Mouse (Mus musculus): ENCODE data around the gene Slc22a8.

Gene Slc22a8

DNA sequence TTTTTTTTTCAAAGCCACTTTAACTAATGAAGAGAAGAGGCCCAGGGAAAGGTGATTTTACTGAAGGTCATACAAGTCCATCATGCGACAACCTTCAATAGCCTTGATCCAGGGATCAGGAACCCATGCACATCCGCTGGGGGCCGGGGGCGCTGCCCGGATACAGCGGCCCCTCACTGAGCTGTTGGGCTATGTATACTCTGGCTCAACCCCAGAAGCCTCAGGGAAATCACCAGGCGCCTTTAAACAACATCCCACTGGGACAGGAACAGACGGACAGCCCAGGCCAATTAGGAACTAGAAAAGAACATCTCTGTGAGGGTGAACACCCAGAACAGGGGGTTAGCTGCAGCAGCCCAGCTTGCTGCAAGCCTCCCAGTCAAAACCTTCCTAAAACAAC, at the start of gene Slc22a8:
Slc22a8 (plus strand) TSS at position 301 of the 400 bp plus-strand sequence.
- in situ Hi-C loops (cut with MboI, MseI) = loop anchor here (25.0 kb wide), 1 partner anchor 246 kb away; the partner anchor contains the start of genes AC129217.1, Bscl2 and Gng3

DNA sequence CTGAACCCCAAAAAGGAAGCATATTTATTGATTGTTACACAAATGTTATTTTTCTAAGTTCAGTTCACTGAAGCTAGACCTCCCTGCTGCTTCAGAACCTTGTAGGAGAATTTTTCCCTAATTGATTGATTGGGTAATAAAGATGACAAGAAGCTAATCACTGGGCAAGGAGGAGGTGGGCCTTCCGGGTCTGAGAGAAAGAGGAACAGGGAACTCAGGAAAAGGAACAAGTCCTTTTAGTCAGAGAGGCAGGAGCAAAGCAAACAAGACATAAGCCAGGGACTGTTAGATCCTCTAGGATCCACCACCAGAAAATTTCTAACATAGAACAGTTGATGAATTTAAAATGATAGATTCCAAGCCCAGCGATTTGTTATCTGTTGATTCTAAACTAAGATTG, 32.2 kb upstream of the Slc22a8 start:
- in situ Hi-C loops (cut with MboI, MseI) = no loop called here

DNA sequence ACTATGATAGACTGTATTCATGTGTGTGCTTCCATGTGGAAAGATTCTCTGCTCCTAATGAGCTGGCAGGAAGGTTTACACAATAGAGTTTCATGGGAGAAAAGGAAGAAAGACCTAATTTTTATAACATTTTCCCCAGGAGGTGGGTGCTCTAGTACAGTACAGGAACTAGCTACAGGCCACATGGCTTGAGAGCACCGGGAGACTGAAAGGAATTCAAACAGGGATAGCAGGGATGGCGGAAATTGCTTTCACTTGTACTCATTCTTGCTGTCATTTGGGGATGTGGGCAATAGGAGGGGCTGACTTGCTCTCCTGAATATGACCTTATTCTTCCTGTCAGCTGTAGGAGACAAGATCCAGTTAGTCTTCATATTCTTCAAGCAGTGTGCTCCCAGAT, 27.0 kb upstream of the Slc22a8 start:
- in situ Hi-C loops (cut with MboI, MseI) = no loop called here

DNA sequence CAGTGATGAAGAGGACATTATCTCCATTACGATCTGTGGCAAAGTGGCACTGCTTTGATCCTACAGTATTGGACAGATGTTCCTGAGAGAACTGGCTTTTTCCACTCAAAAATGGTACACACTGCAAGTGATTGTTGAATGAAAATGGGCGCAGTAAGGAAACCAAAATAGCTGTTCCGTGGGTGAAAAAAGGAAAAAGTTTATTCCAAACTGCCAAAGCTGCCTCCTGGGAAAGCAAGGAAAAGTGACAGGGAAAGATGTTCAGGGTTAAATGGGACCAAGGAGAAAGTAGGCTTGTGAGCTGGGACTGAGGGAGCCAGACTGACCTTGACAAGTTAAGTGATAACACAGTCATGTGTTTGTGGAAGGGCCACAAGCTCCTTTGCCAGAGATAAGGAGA, 26.6 kb upstream of the Slc22a8 start:
- in situ Hi-C loops (cut with MboI, MseI) = no loop called here

DNA sequence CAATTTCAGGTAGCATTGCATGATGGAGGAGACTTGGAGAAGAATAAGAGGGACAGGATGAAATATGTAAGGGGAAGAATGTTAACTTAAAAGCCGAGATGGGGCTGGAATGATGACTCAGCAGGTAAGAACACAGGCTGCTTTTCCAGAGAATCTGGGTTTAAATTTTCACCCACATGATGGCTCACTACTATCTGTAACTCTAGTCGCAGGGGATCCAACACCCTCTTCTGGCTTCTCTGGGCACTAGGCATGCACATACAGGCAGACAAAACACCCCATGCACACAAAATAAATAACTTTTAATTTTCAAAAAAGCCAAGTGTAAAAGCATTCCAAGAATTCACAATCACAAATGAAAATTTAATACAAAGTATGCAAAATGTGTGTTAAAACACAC, 25.8 kb upstream of the Slc22a8 start:
- in situ Hi-C loops (cut with MboI, MseI) = no loop called here

DNA sequence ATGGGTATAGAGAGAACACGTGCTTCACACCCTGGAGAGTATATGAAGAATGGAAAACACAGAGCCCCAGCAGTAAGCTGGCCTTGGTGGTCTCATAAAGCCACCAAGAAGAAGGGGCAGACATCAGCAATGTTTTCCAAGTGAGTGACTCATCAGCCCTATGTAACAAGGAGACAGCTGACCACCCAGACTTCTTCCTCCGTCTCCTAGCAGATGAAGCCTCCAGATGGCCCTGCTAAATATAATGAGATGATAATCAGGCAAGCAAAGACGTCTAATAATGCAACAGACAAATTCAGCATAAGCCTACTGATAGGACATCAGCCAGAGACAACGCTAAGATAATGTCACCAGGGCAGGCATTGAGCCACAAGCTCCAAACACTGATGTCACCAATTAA, 25.1 kb upstream of the Slc22a8 start:
- in situ Hi-C loops (cut with MboI, MseI) = no loop called here

DNA sequence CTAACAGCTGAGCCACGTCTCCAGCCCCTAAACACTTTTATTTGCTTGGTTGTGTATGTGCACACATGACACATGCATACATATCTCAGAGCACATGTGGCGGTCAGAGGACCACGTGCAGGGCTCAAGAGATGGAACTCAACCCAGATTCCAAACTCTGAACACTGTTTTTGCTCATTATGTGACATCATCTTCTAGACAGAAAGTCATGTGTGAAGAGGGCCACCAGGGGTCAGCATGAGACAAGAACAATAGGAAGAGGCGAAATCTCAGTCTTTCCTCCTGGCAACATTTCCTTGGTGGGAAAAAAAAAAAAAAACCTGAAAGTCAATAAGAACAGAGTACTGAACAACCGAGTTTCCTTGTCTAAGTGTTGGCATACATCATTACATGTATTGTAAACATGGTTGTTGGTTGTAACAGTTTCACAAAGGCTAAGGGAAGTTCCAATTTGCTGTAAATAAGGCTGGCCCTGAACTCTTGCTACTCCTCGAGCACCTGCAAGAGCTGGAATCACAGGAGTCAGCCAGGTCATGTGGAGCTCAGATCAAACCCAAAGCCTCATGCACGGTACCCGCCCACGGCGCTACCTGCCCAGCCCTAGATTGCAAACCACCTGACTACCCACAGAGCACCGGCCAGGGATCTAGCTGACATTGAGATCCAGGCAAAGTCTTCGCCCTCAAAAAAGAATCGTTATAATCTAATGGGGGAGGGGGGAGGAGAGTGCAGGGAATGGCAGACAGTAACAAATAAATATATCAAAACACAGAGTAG, 23.8 kb upstream of the Slc22a8 start:
- in situ Hi-C loops (cut with MboI, MseI) = no loop called here

DNA sequence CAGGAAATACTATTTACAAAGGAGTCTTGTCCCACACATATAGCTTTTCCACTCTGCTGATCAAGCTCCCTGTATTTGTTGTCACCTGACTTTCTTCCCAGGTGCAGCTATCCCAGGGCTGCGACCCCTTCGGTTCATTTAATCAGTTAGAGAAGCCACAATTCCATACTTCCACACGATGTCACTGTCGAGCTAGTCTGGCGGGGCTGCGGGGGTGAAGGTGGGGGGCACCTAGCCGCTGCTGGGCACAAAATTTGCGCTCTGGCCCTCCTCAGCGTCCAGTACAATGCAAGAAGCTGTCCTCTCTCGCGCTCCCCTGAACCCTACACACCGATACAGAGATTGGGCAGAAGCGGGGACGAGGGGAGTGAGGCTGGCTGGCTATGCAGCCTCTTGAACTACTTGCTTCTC, 21.6 kb upstream of the Slc22a8 start:
- in situ Hi-C loops (cut with MboI, MseI) = no loop called here

DNA sequence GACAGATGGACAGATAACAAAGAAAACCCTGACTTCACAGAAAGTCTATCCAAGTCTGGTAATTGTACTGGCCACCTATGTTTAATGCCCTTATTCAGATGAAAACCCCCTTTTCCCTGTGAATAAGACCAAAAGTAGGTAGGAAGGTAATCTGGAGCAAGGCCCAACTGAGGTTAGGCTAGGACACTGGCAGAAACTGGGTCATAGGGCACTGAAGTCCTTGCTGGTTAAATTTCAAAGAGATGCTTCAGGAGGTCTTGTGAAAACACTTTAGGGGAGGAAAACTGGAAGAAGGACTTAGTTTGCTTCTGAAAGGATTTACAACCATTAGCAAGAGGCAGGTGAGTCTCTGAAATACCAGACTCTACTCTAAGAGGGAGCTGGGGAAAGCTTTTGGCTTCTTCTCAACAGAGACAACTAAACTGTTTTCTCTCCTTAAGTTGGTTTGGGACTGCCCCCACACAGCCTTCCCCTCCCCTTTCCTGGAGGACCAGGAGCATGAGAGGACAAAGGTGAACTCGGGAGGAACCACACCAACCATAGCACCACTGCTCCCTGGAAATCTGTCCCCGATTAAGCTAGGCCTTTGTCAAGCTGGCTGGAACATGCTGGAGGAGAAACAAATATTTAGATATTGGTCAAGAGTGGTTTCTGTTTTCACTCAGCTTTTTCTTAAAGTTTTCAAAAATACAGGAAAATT, 20.6 kb upstream of the Slc22a8 start:
- in situ Hi-C loops (cut with MboI, MseI) = no loop called here

DNA sequence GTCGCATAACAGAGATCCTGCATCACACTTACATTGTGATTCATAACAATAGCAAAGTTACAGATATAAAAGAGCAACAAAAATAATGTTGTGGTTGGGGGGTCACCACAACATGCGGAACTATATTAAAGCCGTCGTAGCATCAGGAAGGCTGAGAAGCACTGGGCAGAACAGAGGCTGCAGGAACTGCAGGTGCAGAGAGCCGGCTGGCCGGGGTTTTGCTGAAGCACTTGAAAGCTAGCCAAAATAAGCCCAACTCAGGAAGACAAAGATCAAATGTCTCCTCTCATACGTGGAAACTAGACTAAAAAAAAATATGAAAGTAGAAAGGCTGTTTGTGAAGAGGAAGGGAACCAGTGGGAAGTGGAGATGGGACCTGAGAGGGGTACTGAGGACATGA, 19.3 kb upstream of the Slc22a8 start:
- in situ Hi-C loops (cut with MboI, MseI) = no loop called here

DNA sequence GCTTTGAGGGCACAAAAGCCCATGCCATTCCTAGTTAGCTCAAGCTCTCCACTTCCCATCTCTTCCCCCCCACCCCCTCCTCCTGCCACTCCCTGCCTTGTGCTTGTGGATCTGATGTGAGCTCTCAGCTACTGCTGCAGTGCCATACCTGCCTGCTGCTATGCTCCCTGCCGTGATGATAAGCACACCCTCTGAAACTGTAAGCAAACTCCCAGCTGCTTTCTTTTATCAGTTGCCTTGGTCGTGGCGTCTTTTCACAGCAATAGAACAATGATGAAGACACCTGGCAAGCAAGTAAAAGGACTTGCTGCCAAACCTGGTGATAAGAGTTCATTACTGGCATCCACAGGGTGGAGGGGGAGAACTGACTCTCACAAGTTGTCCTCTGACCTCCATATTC, 18.6 kb upstream of the Slc22a8 start:
- in situ Hi-C loops (cut with MboI, MseI) = no loop called here

DNA sequence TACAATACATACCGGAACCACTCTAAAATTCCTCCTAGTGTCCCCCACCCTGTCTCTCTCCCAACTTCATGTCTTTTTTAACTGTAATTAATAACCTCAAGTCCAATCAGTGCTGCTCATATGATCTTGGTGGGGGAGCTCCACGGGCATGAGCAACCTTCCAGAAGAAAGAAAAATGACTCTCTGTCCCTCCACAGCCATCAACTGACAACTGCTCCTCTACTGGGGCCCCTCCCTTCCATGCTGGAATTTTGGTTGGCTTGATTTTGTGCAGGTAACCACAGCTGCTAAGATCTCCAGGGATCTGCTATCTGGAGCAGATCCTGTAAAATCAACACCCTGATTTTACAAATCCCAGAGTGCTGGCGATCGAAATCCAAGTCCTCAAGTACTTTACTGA, 13.6 kb upstream of the Slc22a8 start:
- in situ Hi-C loops (cut with MboI, MseI) = loop anchor here (5.0 to 25.0 kb wide), 2 partner anchors 100 to 260 kb away; partner anchors contain the start of genes AC129217.1, Bscl2 and Gng3

DNA sequence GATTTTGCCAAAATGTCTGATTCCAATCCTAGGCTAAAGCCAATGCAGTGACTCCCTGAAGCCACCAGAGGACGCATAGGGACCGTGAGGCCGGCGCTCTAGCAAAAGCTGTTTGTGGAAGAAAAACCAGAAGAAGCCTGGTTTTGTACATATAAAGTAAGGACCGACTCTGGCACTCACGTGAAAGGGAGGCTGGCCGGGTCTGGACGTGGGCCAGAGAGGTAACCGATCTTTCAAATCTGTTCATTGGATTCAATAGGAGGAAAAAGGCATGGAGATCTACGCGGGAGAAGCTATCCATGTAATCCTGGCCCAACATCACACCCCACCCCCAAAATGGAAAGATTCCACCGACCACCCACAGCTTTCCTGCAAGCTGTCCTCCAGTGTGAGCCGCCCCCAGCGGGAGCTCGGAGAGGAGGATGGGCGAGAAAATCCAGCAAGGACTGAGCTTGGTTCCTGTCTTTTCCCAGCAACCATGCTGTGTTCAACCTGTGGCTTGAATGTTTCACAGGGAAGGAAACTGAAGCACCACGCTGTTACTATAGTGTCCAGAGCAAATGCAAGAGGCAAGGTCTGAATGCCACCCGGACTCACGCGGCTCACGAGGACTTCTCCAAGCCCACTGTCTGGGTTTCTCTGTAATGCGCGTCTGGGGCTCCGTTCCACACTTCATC, 12.6 kb upstream of the Slc22a8 start:
- in situ Hi-C loops (cut with MboI, MseI) = loop anchor here (5.0 to 25.0 kb wide), 2 partner anchors 99 to 259 kb away; partner anchors contain the start of genes AC129217.1, Bscl2 and Gng3

DNA sequence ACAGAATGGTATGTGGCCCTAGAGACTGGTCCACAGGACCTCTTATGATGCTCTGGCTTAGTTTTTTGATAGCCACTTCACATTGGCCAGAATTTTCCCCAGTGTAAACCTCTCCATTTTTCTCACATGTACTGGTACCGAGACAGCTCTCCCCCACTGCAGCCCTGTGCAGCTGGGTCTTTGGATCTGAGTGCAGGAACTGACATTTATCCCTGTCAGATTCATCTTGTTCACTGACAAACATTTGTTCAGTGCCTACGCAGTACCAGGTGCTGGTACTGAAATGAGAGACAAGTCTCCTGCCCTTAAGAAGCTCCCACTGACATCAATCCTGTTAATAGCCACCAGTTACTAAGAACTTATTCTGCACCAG, 12.1 kb upstream of the Slc22a8 start:
- in situ Hi-C loops (cut with MboI, MseI) = loop anchor here (5.0 to 25.0 kb wide), 2 partner anchors 98 to 258 kb away; partner anchors contain the start of genes AC129217.1, Bscl2 and Gng3

DNA sequence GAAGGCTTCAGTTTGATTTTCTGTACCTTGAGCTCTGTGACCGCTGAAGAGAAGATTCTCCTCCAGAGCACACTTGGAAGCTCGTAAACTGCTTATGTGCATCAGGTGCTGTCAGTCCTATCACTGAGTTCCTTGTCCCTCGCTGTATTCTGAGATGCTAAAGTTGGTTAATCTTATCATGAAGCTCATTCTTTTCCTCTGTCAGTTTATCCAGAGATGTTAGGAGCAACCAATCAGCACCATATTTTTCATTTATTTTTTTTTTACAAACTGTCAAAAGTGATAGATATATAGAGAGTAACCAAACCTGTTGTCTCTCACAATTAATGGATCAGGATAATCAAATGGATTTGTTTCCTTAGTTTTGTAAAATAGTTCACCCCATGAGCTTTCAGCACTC, 5.8 kb upstream of the Slc22a8 start:
- in situ Hi-C loops (cut with MboI, MseI) = loop anchor here (25.0 kb wide), 1 partner anchor 252 kb away; the partner anchor contains the start of genes AC129217.1, Bscl2 and Gng3

DNA sequence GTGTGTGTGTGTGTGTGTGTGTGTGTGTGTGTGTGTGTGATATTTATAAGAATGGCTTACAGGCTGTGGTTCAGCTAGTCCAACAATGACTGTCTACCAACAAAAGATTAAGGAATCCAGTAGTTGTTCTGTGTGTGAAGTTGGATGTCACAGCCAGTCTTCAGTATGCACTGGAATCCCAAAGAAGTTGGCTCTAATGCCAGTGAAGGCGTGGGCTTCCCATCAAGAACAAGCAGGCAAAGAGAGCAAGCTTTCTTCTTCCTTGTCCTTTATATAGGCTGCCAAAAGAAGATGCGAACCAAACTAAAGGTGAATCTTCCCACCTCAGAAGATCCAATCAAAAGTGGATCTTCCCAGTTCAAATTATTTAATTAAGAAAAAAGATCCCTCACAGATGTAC, 5.2 kb upstream of the Slc22a8 start:
- in situ Hi-C loops (cut with MboI, MseI) = loop anchor here (25.0 kb wide), 1 partner anchor 251 kb away; the partner anchor contains the start of genes AC129217.1, Bscl2 and Gng3

DNA sequence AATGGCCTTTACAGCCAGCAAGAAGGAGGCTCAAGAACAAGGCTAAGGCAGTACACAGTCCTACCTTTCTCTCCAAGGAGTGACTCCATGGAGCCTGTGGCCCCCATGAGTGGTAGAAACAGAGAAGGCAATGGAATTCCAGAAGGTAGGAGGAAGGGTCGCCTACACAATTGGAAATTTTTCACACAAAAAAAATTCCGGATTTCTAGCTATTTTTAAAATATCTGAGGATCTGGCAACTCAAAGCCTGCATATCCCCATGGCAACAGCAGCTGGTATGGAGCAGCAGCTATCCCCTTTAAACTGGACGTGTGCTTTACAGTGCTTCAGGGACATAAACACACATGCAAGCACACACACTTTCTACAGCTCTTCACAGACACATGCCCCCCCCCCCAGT, 4.7 kb upstream of the Slc22a8 start:
- in situ Hi-C loops (cut with MboI, MseI) = loop anchor here (25.0 kb wide), 1 partner anchor 251 kb away; the partner anchor contains the start of genes AC129217.1, Bscl2 and Gng3

DNA sequence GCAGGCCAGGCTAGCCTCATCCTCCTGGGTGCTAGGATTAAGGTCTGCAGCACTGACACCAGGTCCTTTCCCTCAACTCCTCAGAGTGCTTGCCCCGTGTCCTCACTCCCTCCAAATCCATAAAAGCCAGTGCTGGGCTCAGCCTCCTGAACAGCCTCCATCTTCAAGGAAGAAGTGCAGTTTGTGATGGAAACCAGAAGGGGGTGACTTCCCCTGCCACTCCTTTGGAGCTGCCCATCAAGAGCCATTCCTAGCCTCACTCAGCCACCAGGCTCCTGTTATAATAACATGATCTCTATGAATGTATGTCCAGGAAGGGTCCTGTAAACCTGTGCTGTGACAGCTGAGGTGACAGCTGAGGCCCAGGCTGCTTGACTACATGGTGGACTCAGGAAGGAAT, 3.7 kb upstream of the Slc22a8 start:
- in situ Hi-C loops (cut with MboI, MseI) = loop anchor here (25.0 kb wide), 1 partner anchor 250 kb away; the partner anchor contains the start of genes AC129217.1, Bscl2 and Gng3

DNA sequence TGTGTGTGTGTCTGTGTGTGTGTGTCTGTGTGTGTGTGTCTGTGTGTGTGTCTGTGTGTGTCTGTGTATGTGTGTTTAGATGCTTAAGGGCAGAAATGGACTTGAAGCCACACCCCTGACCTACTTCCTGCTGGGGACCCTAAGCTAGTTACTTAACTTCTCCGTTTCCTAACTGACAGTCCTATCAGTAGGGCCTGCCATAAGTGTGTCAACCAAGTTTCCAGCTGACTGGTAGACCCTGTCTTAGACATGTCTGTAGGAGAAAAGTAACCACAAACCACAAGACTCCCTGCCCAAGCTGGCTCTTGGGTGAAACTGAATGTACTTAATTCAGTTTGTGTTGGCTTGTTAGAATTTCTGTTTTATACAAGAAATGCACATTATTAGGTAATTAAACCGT, 1.1 kb downstream of the Slc22a8 start:
- in situ Hi-C loops (cut with MboI, MseI) = loop anchor here (25.0 kb wide), 1 partner anchor 245 kb away; the partner anchor contains the start of genes AC129217.1, Bscl2 and Gng3

DNA sequence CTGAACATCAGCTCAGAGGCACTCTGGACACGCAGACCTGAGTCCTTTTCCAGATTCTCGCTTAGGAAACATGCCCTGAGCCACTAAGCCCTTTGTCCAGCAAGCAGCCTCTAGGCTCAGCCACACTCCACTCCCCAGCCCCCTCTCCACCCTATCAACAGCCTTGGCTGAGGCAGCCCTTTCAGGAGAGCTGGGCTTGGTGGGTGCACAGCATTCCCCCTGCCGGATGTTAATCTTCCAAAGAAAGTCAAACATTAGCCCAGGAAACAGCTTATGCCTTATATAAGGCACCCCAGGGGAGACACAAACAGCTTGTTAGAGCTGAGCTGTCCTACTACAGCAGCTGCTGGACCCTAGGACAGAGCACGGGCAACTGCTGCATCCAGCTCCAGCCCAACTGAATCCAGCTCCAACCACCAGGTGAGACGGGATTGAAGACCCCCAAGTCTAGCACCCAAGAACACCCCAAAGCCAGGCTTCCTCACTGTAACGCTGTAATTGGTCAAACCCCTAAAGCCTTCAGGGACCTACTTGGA, 1.9 kb downstream of the Slc22a8 start:
- in situ Hi-C loops (cut with MboI, MseI) = loop anchor here (25.0 kb wide), 1 partner anchor 244 kb away; the partner anchor contains the start of genes AC129217.1, Bscl2 and Gng3

DNA sequence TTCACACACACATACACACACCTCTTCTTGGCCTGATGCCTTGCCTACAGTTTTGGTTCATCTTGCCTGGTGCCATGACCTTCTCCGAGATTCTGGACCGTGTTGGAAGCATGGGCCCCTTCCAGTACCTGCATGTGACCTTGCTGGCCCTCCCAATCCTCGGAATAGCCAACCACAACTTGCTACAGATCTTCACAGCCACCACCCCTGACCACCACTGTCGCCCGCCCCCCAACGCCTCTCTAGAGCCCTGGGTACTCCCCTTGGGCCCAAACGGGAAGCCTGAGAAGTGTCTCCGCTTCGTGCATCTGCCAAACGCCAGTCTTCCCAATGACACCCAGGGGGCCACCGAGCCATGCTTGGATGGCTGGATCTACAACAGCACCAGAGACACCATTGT, 2.8 kb downstream of the Slc22a8 start:
- in situ Hi-C loops (cut with MboI, MseI) = loop anchor here (25.0 kb wide), 1 partner anchor 243 kb away; the partner anchor contains the start of genes AC129217.1, Bscl2 and Gng3
